Mouse (Mus musculus): ENCODE measurements at regions not wholly inside any gene's neighbourhood (a gene's known extent, or its start where the extent isn't known, plus 50 kb on each side); places are given as distances from the start of the nearest gene placed in this dataset.

DNA sequence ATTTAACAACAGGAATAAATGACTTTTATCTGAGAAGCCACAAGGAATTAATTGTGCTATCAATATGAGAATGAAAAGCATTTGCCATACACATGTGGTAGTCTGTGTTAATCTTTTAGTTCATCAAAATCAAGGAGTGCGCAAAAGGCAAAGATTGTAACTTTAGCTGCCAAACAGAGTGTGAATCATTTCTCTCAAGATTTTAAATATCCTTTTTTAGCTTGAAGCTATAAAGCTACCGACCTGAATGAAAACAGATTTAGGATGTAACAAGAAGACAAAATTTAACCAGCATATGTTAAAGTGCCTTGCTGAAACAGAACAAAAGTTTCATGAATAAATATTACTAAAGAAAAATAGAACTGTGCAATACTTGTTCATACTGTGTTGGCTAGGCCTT, 133.3 kb upstream of the Cdh10 start:
- CTCF ChIA-PET = no interaction called here
- POLR2A ChIA-PET = no interaction called here

DNA sequence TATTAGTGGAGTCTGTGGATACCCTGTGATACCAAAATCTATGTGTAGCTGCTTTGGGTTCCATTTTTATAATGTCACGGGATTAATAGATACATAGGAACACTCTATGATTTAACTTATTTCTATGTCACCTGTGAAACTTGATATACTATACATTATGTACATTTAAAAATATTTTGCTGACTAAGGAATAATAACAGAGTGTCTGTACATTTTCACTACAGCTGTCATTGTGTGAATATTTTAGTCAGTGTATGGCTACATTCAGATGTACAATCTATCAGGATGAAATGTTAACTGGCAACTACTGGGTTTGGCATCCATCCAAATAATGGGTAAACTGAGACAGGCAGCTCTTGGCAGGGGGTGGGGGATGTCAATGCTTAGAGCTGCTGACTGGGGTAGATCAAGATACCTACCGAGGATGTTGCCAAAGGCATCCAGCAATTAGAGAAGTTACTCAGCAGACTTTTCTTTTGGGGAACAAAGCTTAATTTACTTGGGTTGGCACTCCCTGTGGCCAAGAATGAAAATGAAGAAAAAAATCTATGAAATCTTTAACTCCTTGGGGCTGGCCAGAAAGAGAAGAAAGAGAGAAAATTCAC, 122.0 kb upstream of the Cdh10 start:
- ChIA-PET POLR2A (no interaction called here), CTCF (interaction anchor here in 1 of 4 experiments (0.6 kb wide), 1 partner anchor 148 kb away, joined by 4 read pairs; no protein-coding TSS in a partner anchor)

DNA sequence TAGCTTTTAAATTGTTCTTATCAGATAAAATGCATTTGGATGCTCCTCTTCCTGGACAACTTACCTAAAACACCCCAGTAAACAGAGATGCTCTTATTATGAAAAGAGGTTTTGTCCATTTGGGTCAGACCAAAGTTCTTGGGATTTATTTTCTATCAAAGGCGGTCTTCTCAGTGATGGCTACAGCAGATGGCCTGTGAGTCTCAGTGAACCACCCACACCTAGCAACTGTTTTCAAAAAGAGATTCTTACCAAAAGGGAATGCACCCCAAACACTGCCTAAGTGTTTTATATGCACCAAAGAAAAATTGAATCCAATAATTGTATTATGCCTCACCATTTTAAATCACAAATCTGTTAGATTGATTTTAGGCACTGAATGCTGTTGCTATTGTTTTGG, 74.5 kb upstream of the Cdh10 start:
- ChIA-PET CTCF (no interaction called here), POLR2A (no interaction called here)

DNA sequence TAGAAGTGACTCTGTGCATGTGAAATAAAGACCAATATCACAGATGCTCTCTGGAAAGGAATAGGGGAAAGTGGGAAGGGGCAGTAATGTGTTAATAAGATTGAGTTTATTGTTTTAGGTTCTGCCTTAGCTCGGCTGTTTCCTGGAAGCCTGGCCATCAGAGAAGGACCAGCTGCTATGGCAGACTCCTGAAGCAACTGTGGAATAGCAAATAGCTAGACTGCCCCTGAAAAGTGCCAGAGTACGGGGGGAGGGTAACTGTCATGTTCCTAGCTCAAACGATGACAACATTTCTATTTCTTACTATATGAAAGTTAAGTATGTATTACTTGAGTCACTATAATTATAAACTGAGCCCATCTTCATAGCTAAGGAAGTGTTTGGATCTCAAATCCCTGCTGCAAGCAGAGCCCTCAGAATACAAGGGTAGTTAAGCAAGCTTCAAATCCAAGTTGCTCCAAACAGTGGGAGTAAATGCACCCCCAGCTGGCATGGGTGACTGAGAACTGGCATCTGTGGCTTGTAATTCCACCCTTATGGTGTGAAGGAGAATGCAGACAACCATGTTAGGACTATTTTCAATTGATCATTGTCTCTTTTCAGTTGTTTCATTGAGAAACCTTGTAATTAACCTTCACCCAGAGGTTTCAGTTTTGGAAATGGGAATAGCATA, 70.0 kb upstream of the Cdh10 start:
- ChIA-PET CTCF (no interaction called here), POLR2A (no interaction called here)
